Mouse (Mus musculus) erythroblast, embryonic 14.5 days (primary cell): ENCODE measurements around the gene Trp53tg5. TPM values are rescaled to one million over a fixed set of nuclear protein-coding genes. Genes with fewer than 3 reads are reported as not detected.

ENCODE experiments used
- H3K27me3 ChIP-seq: 2 replicates; pipeline ENCODE4 v1.6.1; 2012; ENCODE audit warnings: inconsistent platforms; ENCODE audit not compliant: control insufficient read depth
- H3K36me3 ChIP-seq: 2 replicates; pipeline ENCODE4 v1.6.1; 2012; ENCODE audit warnings: mild to moderate bottlenecking, inconsistent platforms; ENCODE audit not compliant: control insufficient read depth
- H3K4me1 ChIP-seq: 2 replicates; pipeline ENCODE4 v1.6.1; 2012; ENCODE audit warnings: inconsistent platforms; ENCODE audit not compliant: control insufficient read depth
- H3K4me3 ChIP-seq: replicated peaks from 2 replicates; pipeline ENCODE3; 2012; ENCODE audit warnings: moderate library complexity, mild to moderate bottlenecking, inconsistent platforms
- H3K9me3 ChIP-seq: 2 replicates; pipeline ENCODE4 v1.6.1; 2012; ENCODE audit warnings: low read length, inconsistent platforms, mixed read lengths; ENCODE audit not compliant: control insufficient read depth
- GATA1 ChIP-seq: IDR thresholded peaks from 2 replicates; pipeline ENCODE4 v1.6.1; 2012; ENCODE audit warnings: low read length, inconsistent platforms, mixed read lengths
- TAL1 ChIP-seq: IDR thresholded peaks from 3 replicates; pipeline ENCODE4 v1.6.1; 2012; ENCODE audit warnings: low read length, inconsistent platforms, mixed read lengths
- polyA plus RNA-seq: library from polyadenylated mRNA; stranded (reverse); fragments of >175 nt; gene quantifications from 2 replicates; pipeline ENCODE4 v1.2.3, GENCODE M21; 2012

Gene Trp53tg5
- polyA plus RNA-seq, 1 experiment: not detected

GRCm38 (mm10) chr2:164444701-164445100, 28.8 kb downstream of the Trp53tg5 start:
- H3K36me3 ChIP-seq: no peaks in the 10 kb centered on the region; the same call in 1 of the 2 replicates
- H3K4me3 ChIP-seq: no peak overlapping the region
- TF ChIP-seq TAL1 (no peak), GATA1 (no peak)
- no peaks in the 10 kb centered on the region for H3K9me3 ChIP-seq
- H3K27me3 ChIP-seq: peaks cover 41% of the 10 kb centered on the region
- H3K4me1 ChIP-seq: no peaks in the 10 kb centered on the region

GRCm38 (mm10) chr2:164443460-164444000, 30.0 kb downstream of the Trp53tg5 start, which contains the start of gene Sdc4:
Gene Sdc4 (minus strand): TSS chr2:164443887.
- Histone ChIP-seq H3K36me3 (no peaks in the 10 kb centered on the region; the same call in 1 of the 2 replicates), H3K27me3 (peaks cover 41% of the 10 kb centered on the region), H3K4me3 (peak within 1 kb of the TSS; percentile 59), H3K4me1 (no peaks in the 10 kb centered on the region), H3K9me3 (no peaks in the 10 kb centered on the region)
- no peak for TF ChIP-seq GATA1
- TF ChIP-seq TAL1: no peak

DNA sequence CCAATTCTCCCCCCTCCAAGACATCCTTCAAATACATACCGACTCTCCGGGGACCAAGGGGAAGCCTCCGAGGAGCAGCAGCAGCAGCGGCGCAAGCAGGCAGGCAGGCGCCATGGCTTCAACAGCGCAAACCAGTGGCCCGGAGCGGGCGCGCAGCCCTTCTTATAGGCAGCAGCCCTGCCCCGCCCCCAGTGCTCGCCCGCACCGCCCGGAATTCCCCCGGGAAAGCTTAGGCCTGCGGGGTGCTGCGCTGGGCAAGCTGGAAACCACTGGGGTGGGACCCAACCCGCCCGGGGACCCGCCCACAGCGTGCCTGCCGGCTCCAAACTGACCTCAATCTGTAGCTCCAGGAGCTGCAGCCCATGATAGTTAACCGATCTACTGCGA, 30.5 kb downstream of the Trp53tg5 start:
- TF ChIP-seq GATA1 (no peak), TAL1 (no peak)
- no peaks in the 10 kb centered on the region for H3K4me1 ChIP-seq
- no peaks in the 10 kb centered on the region for H3K9me3 ChIP-seq
- peak overlapping the region; percentile 59 for H3K4me3 ChIP-seq
- H3K36me3 ChIP-seq: no peaks in the 10 kb centered on the region; the same call in 1 of the 2 replicates
- H3K27me3 ChIP-seq: peaks cover 41% of the 10 kb centered on the region

- Histone ChIP-seq H3K36me3 (no peaks in the 10 kb centered on the region; the same call in 1 of the 2 replicates), H3K27me3 (peaks cover 41% of the 10 kb centered on the region), H3K4me3 (peak overlapping the region; percentile 59), H3K9me3 (no peaks in the 10 kb centered on the region), H3K4me1 (no peaks in the 10 kb centered on the region)
- TF ChIP-seq GATA1: no peak
- TF ChIP-seq TAL1: no peak
Measured at GRCm38 (mm10) chr2:164442315-164443050, 31.0 kb downstream of the Trp53tg5 start.

GRCm38 (mm10) chr2:164441731-164442130, 31.8 kb downstream of the Trp53tg5 start:
- H3K4me1 ChIP-seq: no peaks in the 10 kb centered on the region
- H3K9me3 ChIP-seq: no peaks in the 10 kb centered on the region
- no peak for TF ChIP-seq TAL1
- TF ChIP-seq GATA1: no peak
- H3K36me3 ChIP-seq: no peaks in the 10 kb centered on the region; the same call in 1 of the 2 replicates
- H3K4me3 ChIP-seq: peak overlapping the region; percentile 59
- peaks cover 43% of the 10 kb centered on the region for H3K27me3 ChIP-seq

DNA sequence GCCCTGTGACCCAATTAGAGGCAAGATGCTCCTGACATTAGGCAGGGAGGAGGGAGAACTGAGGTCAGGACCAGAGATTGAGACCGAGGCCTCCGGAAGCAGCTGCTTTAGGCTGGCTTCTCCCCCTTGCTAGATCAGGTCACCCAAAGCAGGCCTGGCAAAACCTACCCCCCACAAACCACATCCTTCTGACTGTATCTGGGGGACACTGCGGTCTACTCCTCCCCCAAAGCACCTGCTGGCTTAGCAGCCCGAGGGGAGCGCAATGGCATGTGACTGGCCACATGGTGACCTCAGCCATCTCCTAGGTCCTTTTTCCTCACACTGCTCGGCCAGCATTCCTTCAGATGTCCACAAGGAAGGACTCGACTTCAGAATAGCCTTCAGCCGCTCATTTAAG, 32.4 kb downstream of the Trp53tg5 start:
- Histone ChIP-seq H3K27me3 (peaks cover 43% of the 10 kb centered on the region), H3K4me3 (peak overlapping the region; percentile 59), H3K4me1 (no peaks in the 10 kb centered on the region), H3K9me3 (no peaks in the 10 kb centered on the region), H3K36me3 (no peaks in the 10 kb centered on the region; the same call in 1 of the 2 replicates)
- TF ChIP-seq GATA1 (no peak), TAL1 (no peak)

DNA sequence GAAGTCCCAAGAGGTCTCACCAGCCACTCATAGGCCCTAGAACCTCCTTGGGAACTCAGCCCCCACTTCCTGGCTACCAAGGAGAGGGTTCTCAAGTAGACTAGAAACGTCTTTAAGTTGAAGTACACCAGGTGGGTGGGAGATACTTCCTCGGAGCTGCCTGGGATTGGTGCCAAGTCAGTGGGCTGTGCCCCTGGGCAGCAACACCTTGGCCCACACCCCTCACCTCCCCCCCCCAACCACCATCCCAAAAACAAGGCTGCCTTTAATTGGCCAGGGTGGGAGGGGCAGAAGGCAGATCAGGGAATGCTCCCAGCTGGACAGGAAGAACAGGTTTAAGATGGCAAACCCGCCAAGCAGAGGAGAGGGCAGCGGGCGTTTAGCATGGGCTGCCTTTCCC, 33.2 kb downstream of the Trp53tg5 start:
- Histone ChIP-seq H3K4me3 (no peak overlapping the region), H3K27me3 (peaks cover 40% of the 10 kb centered on the region), H3K36me3 (no peaks in the 10 kb centered on the region; the same call in 1 of the 2 replicates), H3K4me1 (no peaks in the 10 kb centered on the region), H3K9me3 (no peaks in the 10 kb centered on the region)
- TF ChIP-seq GATA1: no peak

DNA sequence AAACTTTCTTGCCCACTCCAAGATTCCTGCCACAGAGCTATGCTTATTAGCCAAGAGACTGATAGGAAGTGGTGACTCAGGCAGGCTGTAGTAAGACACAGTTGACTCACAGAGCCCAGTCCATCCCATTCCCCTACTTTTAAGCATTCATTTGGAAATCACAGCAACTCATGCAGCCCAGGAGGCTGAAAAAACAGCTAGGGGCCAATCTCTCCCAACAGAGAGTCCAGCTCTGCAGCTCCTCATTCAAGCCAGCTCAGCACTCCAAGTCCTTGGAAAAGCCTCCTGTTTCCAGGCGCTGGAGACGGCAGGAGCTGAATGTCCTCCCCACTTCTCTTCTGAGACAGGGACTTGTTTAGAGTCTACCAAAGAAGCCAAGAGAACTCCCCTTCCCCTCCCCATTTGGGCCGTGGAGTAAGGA, 34.5 kb downstream of the Trp53tg5 start:
- Histone ChIP-seq H3K27me3 (peaks cover 34% of the 10 kb centered on the region), H3K36me3 (no peaks in the 10 kb centered on the region; the same call in 1 of the 2 replicates), H3K4me3 (no peak overlapping the region), H3K9me3 (no peaks in the 10 kb centered on the region), H3K4me1 (no peaks in the 10 kb centered on the region)
- no peak for TF ChIP-seq TAL1
- no peak for TF ChIP-seq GATA1

DNA sequence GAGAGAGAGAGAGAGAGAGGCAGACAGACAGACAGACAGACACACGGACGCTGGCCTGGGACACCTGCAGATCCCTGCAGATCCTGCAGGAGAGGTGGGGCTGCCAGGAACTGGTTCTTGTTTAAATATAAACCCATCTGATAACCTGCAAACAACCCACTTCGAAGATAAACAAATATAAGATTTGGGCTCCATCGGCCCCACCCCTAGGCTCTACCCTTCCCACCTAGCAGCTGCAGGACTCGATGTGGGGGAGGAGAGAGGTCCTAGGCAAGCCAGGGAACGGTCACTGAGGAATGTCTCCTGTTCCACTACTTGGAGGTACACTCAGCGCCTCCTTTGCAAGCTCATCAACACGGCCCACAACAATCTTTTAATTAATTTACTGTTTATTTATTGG, 35.3 kb downstream of the Trp53tg5 start:
- no peaks in the 10 kb centered on the region for H3K4me1 ChIP-seq
- H3K4me3 ChIP-seq: no peak overlapping the region
- no peaks in the 10 kb centered on the region for H3K9me3 ChIP-seq
- H3K27me3 ChIP-seq: peaks cover 26% of the 10 kb centered on the region
- no peaks in the 10 kb centered on the region; the same call in 1 of the 2 replicates for H3K36me3 ChIP-seq
- no peak for TF ChIP-seq GATA1
- TF ChIP-seq TAL1: no peak
